ENCODE assay signal across 14 mouse cellular contexts in genomic region chr17:79199814-79200491, GRCm38 (mm10).
DNase-seq lines count a peak whose midpoint lies in the region; ATAC-seq and TF ChIP-seq lines count a peak whose summit lies in the region.
"Had no signal": no experiment of that assay in that cellular context is flagged by ENCODE, and none has a peak within 500 bp of the region (broad histone marks: within the 10 kb centered on the region; RNA-seq: fewer than 3 reads in every experiment).

No protein-coding gene starts in this region.

- 63% methylated on average over 9 of the region's 9 CpGs for WGBS in midbrain, embryonic 14.5 days
- 50% methylated on average over 9 of the region's 9 CpGs for WGBS in midbrain, embryonic 16.5 days
- 51% methylated on average over 9 of the region's 9 CpGs for WGBS in forebrain, embryonic 12.5 days
- 36% methylated on average over 9 of the region's 9 CpGs for WGBS in limb, embryonic 13.5 days
- WGBS in stomach, postnatal 0 days = 65% methylated on average over 9 of the region's 9 CpGs

- ATAC-seq in midbrain, embryonic 14.5 days (ENCODE audit: low FRiP score, low TSS enrichment) = no peak
- no peak for ATAC-seq in midbrain, embryonic 16.5 days
- peak; percentile 57; the same call in 1 of the 2 replicates for ATAC-seq in forebrain, embryonic 12.5 days (ENCODE audit: low FRiP score)
- peak; percentile 86; the same call in 1 of the 2 replicates for ATAC-seq in limb, embryonic 13.5 days (ENCODE audit: low FRiP score, low read depth)
- ATAC-seq in stomach, postnatal 0 days (ENCODE audit: low FRiP score, low TSS enrichment) = no peak
- no peak for ATAC-seq in megakaryocyte progenitor cell, adult 5-6 weeks (replicated peaks; ENCODE audit: poor library complexity)
- ATAC-seq: CD4-positive, CD25-positive, alpha-beta regulatory T cell, adult 4 months; liver, postnatal 0 days had no signal

- H3K27me3 ChIP-seq in midbrain, embryonic 14.5 days (ENCODE audit: control insufficient read depth, insufficient read depth, low read length) = no peaks in the 10 kb centered on the region
- H3K27me3 ChIP-seq in midbrain, embryonic 16.5 days (ENCODE audit: control insufficient read depth, insufficient read depth, low read depth, low read length) = no peaks in the 10 kb centered on the region
- no peaks in the 10 kb centered on the region for H3K27me3 ChIP-seq in forebrain, embryonic 12.5 days
- H3K27me3 ChIP-seq in limb, embryonic 13.5 days = no peaks in the 10 kb centered on the region
- no peaks in the 10 kb centered on the region for H3K27me3 ChIP-seq in stomach, postnatal 0 days (ENCODE audit: control insufficient read depth, insufficient read depth, low read length)
- H3K27me3 ChIP-seq: heart, embryonic 13.5 days; hindbrain, embryonic 15.5 days; kidney, embryonic 15.5 days had no signal

- TF ChIP-seq EP300 in stomach, postnatal 0 days (optimal IDR thresholded peaks at IDR 0.05) = no peak

- no peak overlapping the region for H3K9ac ChIP-seq in midbrain, embryonic 14.5 days (replicated peaks; ENCODE audit: low read length)
- no peak overlapping the region for H3K9ac ChIP-seq in midbrain, embryonic 16.5 days (ENCODE audit: low read depth, low read length)
- no peak overlapping the region for H3K9ac ChIP-seq in forebrain, embryonic 12.5 days
- H3K9ac ChIP-seq in limb, embryonic 13.5 days = no peak overlapping the region
- no peak overlapping the region for H3K9ac ChIP-seq in stomach, postnatal 0 days (ENCODE audit: low read length)
- H3K9ac ChIP-seq: heart, embryonic 13.5 days; hindbrain, embryonic 15.5 days; kidney, embryonic 15.5 days; liver, postnatal 0 days had no signal

- H3K4me3 ChIP-seq in midbrain, embryonic 14.5 days (replicated peaks; ENCODE audit: low read depth, low read length) = no peak overlapping the region
- no peak overlapping the region for H3K4me3 ChIP-seq in midbrain, embryonic 16.5 days (ENCODE audit: low read depth, low read length)
- no peak overlapping the region for H3K4me3 ChIP-seq in forebrain, embryonic 12.5 days (replicated peaks)
- H3K4me3 ChIP-seq in limb, embryonic 13.5 days = no peak overlapping the region
- no peak overlapping the region for H3K4me3 ChIP-seq in stomach, postnatal 0 days (ENCODE audit: low read depth, low read length)
- H3K4me3 ChIP-seq: heart, embryonic 13.5 days; hindbrain, embryonic 15.5 days; kidney, embryonic 15.5 days had no signal

- no peak overlapping the region for H3K4me2 ChIP-seq in midbrain, embryonic 14.5 days (ENCODE audit: low read length)
- H3K4me2 ChIP-seq in midbrain, embryonic 16.5 days (ENCODE audit: low read length) = no peak overlapping the region
- H3K4me2 ChIP-seq in forebrain, embryonic 12.5 days = no peak overlapping the region
- peak overlapping the region; percentile 41 for H3K4me2 ChIP-seq in limb, embryonic 13.5 days (replicated peaks)
- H3K4me2 ChIP-seq in stomach, postnatal 0 days (replicated peaks; ENCODE audit: low read depth) = no peak overlapping the region
- H3K4me2 ChIP-seq: heart, embryonic 13.5 days; hindbrain, embryonic 15.5 days; kidney, embryonic 15.5 days had no signal

- H3K4me1 ChIP-seq in midbrain, embryonic 14.5 days (ENCODE audit: control insufficient read depth, insufficient read depth, low read length) = no peaks in the 10 kb centered on the region
- 0 out of 2 replicates have a peak, but pooled peaks cover 2% of the 10 kb centered on the region for H3K4me1 ChIP-seq in midbrain, embryonic 16.5 days (ENCODE audit: control insufficient read depth, insufficient read depth, low read length)
- H3K4me1 ChIP-seq in forebrain, embryonic 12.5 days = peaks cover 4% of the 10 kb centered on the region; the same call in 1 of the 2 replicates
- peaks cover 28% of the 10 kb centered on the region for H3K4me1 ChIP-seq in limb, embryonic 13.5 days
- no peaks in the 10 kb centered on the region for H3K4me1 ChIP-seq in stomach, postnatal 0 days (replicated peaks; ENCODE audit: control insufficient read depth, insufficient read depth)
- H3K4me1 ChIP-seq: heart, embryonic 13.5 days; kidney, embryonic 15.5 days had no signal

- DNase-seq in midbrain, embryonic 14.5 days = peak; percentile 13
- no peak for DNase-seq in stomach, postnatal 0 days (ENCODE audit: low spot score)
- DNase-seq in thymus, postnatal 36 days = no peak
- DNase-seq: cerebellum, adult 9-10 months; gastrocnemius, postnatal 25 days; liver, postnatal 0 days had no signal

- H3K9me3 ChIP-seq in midbrain, embryonic 14.5 days (ENCODE audit: control insufficient read depth, low read length) = no peaks in the 10 kb centered on the region
- no peaks in the 10 kb centered on the region for H3K9me3 ChIP-seq in midbrain, embryonic 16.5 days (replicated peaks; ENCODE audit: control insufficient read depth, low read length, poor library complexity, severe bottlenecking)
- H3K9me3 ChIP-seq in forebrain, embryonic 12.5 days = 0 out of 2 replicates have a peak, but pooled peaks cover 3% of the 10 kb centered on the region
- H3K9me3 ChIP-seq in limb, embryonic 13.5 days = peaks cover 10% of the 10 kb centered on the region; the same call in 1 of the 2 replicates
- 0 out of 2 replicates have a peak, but pooled peaks cover 4% of the 10 kb centered on the region for H3K9me3 ChIP-seq in stomach, postnatal 0 days (ENCODE audit: control insufficient read depth, low read length)
- H3K9me3 ChIP-seq: hindbrain, embryonic 15.5 days; kidney, embryonic 15.5 days had no signal

- TF ChIP-seq CTCF in stomach, postnatal 0 days (IDR thresholded peaks at IDR 0.05; ENCODE audit: low read depth) = no peak

- H3K36me3 ChIP-seq in midbrain, embryonic 14.5 days (ENCODE audit: control insufficient read depth, insufficient read depth, low read length) = no peaks in the 10 kb centered on the region
- H3K36me3 ChIP-seq in midbrain, embryonic 16.5 days (ENCODE audit: control insufficient read depth, insufficient read depth, low read length) = no peaks in the 10 kb centered on the region
- H3K36me3 ChIP-seq in forebrain, embryonic 12.5 days (replicated peaks) = no peaks in the 10 kb centered on the region
- no peaks in the 10 kb centered on the region for H3K36me3 ChIP-seq in limb, embryonic 13.5 days
- H3K36me3 ChIP-seq in stomach, postnatal 0 days (ENCODE audit: control insufficient read depth, insufficient read depth, low read length) = no peaks in the 10 kb centered on the region
- H3K36me3 ChIP-seq: heart, embryonic 13.5 days; hindbrain, embryonic 15.5 days; kidney, embryonic 15.5 days had no signal

- H3K27ac ChIP-seq in midbrain, embryonic 14.5 days (replicated peaks; ENCODE audit: low read depth, low read length) = no peak overlapping the region
- no peak overlapping the region for H3K27ac ChIP-seq in midbrain, embryonic 16.5 days (ENCODE audit: low read length)
- no peak overlapping the region for H3K27ac ChIP-seq in forebrain, embryonic 12.5 days
- peak overlapping the region; percentile 44; the same call in 1 of the 2 replicates for H3K27ac ChIP-seq in limb, embryonic 13.5 days
- no peak overlapping the region for H3K27ac ChIP-seq in stomach, postnatal 0 days (replicated peaks)
- H3K27ac ChIP-seq: heart, embryonic 13.5 days; hindbrain, embryonic 15.5 days; kidney, embryonic 15.5 days had no signal

Comparison
In these comparisons a context has a peak if more than half of its experiments do, and no peak if none do; other contexts are left out.
1. ATAC-seq: peak in forebrain, embryonic 12.5 days (single experiment) and limb, embryonic 13.5 days (single experiment); none in midbrain, embryonic 14.5 days (single experiment), midbrain, embryonic 16.5 days (single experiment), stomach, postnatal 0 days (single experiment) and megakaryocyte progenitor cell, adult 5-6 weeks (single experiment).